Mouse (Mus musculus) brain, embryonic 14.5 days (tissue): ENCODE measurements at regions not wholly inside any gene's neighbourhood (a gene's known extent, or its start where the extent isn't known, plus 50 kb on each side); places are given as distances from the start of the nearest gene placed in this dataset.

Source experiments
- CTCF ChIP-seq: fragments of 200-500 bp; IDR thresholded peaks from 2 replicates; pipeline ENCODE4 v1.5.1; 2012; ENCODE audit warnings: inconsistent platforms, mild to moderate bottlenecking, moderate library complexity, borderline replicate concordance; ENCODE audit not compliant: insufficient read depth, insufficient read length; ENCODE audit errors: extremely low read depth
- POLR2A ChIP-seq: fragments of 200-500 bp; IDR thresholded peaks from 2 replicates; pipeline ENCODE4 v1.6.1; 2012; ENCODE audit warnings: mild to moderate bottlenecking, inconsistent platforms, borderline replicate concordance; ENCODE audit not compliant: poor library complexity, insufficient read depth, insufficient read length, severe bottlenecking; ENCODE audit errors: extremely low read depth

- TF ChIP-seq CTCF, result no peak
- TF ChIP-seq POLR2A, result no peak
Measured at GRCm38 (mm10) chr5:6016695-6017094, 267.6 kb upstream of the Steap1 start.
